Mouse (Mus musculus): ENCODE data around the gene Ssbp2. TPM values are rescaled to one million over a fixed set of nuclear protein-coding genes. Genes with fewer than 3 reads are reported as not detected.

The Ssbp2 gene
- polyA plus RNA-seq, 1 experiment from 2014 or later, result 77.7 TPM

DNA sequence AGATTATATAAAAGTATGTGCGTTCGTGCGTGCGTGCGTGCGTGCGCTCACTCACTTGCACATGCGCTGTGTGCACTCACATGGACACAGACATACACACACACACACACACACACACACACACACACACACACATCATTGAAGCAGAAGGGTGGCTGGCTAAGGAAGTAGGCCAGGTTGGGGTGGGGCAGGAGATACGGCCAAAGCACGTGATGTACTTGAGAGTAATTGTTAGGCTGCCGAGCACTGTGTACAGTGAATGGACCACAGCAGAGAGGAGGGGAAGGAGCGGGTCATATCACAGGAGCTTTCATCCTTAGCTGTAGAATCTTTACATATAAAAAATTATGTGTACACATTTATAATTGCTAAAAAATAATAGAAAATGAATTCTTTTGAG lies 66.0 kb downstream of the Ssbp2 start:
- Histone ChIP-seq H3K36me3 (ENCODE audit: insufficient read depth, low read length) (no peaks in the 10 kb centered on the region), H3K9me3 (replicated peaks; ENCODE audit: low read length) (no peaks in the 10 kb centered on the region), H3K4me1 (replicated peaks; ENCODE audit: insufficient read depth, low read length) (no peaks in the 10 kb centered on the region), H3K27ac (no peak overlapping the region), H3K27me3 (ENCODE audit: insufficient read depth, low read length) (no peaks in the 10 kb centered on the region), H3K4me3 (replicated peaks; ENCODE audit: low read depth, low read length) (no peak overlapping the region), H3K4me2 (ENCODE audit: low read length) (no peak overlapping the region), H3K9ac (ENCODE audit: low read depth, low read length) (no peak overlapping the region)
- TF ChIP-seq CTCF (IDR thresholded peaks at IDR 0.05; ENCODE audit: low read depth), result no peak
- 95% methylated on average over 12 of the region's 12 CpGs for WGBS
- no peak for ATAC-seq (replicated peaks; ENCODE audit: low FRiP score, low read depth)
- DNase-seq (ENCODE audit: low spot score), result no peak

DNA sequence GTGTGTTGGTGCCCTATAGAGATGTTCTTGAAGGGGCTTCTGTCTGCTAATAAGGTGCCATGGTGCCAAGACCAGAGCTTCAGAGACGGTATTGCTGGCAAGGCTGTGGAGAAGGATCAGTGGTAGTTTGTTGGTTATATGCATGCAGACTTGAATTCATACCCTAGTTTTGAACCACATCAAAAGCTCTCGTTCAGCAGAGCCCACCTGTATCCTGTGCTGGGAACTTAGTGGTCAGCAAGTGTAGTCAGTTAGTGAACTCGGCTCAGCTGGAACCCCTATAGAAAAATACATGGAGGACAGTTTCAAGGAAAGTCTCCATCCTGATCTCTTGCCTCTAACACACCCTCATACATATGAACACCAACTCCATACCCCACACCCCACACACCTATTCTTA lies 69.7 kb downstream of the Ssbp2 start:
- H3K27me3 ChIP-seq (ENCODE audit: insufficient read depth, low read length), result no peaks in the 10 kb centered on the region
- ATAC-seq (replicated peaks; ENCODE audit: low FRiP score, low read depth) (no peak), DNase-seq (ENCODE audit: low spot score) (no peak)
- no peak overlapping the region for H3K4me3 ChIP-seq (replicated peaks; ENCODE audit: low read depth, low read length)
- 94% methylated on average over 3 of the region's 3 CpGs for WGBS
- no peak overlapping the region for H3K27ac ChIP-seq
- no peaks in the 10 kb centered on the region for H3K9me3 ChIP-seq (replicated peaks; ENCODE audit: low read length)
- no peak overlapping the region for H3K4me2 ChIP-seq (ENCODE audit: low read length)
- TF ChIP-seq CTCF (IDR thresholded peaks at IDR 0.05; ENCODE audit: low read depth), result no peak
- no peaks in the 10 kb centered on the region for H3K4me1 ChIP-seq (replicated peaks; ENCODE audit: insufficient read depth, low read length)
- 0 out of 2 replicates have a peak, but pooled peaks cover 6% of the 10 kb centered on the region for H3K36me3 ChIP-seq (ENCODE audit: insufficient read depth, low read length)
- H3K9ac ChIP-seq (ENCODE audit: low read depth, low read length), result no peak overlapping the region

GRCm38 (mm10) chr13:91536711-91537110 lies 76.6 kb downstream of the Ssbp2 start:
- no peak for DNase-seq (ENCODE audit: low spot score)
- Histone ChIP-seq H3K9me3 (replicated peaks; ENCODE audit: low read length) (no peaks in the 10 kb centered on the region), H3K27ac (no peak overlapping the region), H3K4me1 (replicated peaks; ENCODE audit: insufficient read depth, low read length) (no peaks in the 10 kb centered on the region), H3K4me3 (replicated peaks; ENCODE audit: low read depth, low read length) (no peak overlapping the region), H3K4me2 (ENCODE audit: low read length) (no peak overlapping the region), H3K36me3 (ENCODE audit: insufficient read depth, low read length) (0 out of 2 replicates have a peak, but pooled peaks cover 9% of the 10 kb centered on the region), H3K9ac (ENCODE audit: low read depth, low read length) (no peak overlapping the region), H3K27me3 (ENCODE audit: insufficient read depth, low read length) (no peaks in the 10 kb centered on the region)
- ATAC-seq (replicated peaks; ENCODE audit: low FRiP score, low read depth), result no peak
- no peak for TF ChIP-seq CTCF (IDR thresholded peaks at IDR 0.05; ENCODE audit: low read depth)
- WGBS, result 78% methylated on average over 3 of the region's 3 CpGs

- Histone ChIP-seq H3K36me3 (ENCODE audit: insufficient read depth, low read length) (0 out of 2 replicates have a peak, but pooled peaks cover 3% of the 10 kb centered on the region), H3K4me1 (replicated peaks; ENCODE audit: insufficient read depth, low read length) (no peaks in the 10 kb centered on the region), H3K4me3 (replicated peaks; ENCODE audit: low read depth, low read length) (no peak overlapping the region), H3K27me3 (ENCODE audit: insufficient read depth, low read length) (no peaks in the 10 kb centered on the region), H3K27ac (no peak overlapping the region), H3K4me2 (ENCODE audit: low read length) (no peak overlapping the region), H3K9me3 (replicated peaks; ENCODE audit: low read length) (no peaks in the 10 kb centered on the region), H3K9ac (ENCODE audit: low read depth, low read length) (no peak overlapping the region)
- ATAC-seq (replicated peaks; ENCODE audit: low FRiP score, low read depth) (no peak), DNase-seq (ENCODE audit: low spot score) (no peak)
- no peak for TF ChIP-seq CTCF (IDR thresholded peaks at IDR 0.05; ENCODE audit: low read depth)
- 90% methylated on average over 2 of the region's 2 CpGs for WGBS
Observed at GRCm38 (mm10) chr13:91540145-91541068, 80.3 kb downstream of the Ssbp2 start.

GRCm38 (mm10) chr13:91541069-91541429 lies 81.0 kb downstream of the Ssbp2 start:
- 92% methylated on average over 6 of the region's 6 CpGs for WGBS
- no peak for ATAC-seq (replicated peaks; ENCODE audit: low FRiP score, low read depth)

GRCm38 (mm10) chr13:91543555-91543954 lies 83.5 kb downstream of the Ssbp2 start:
- Histone ChIP-seq H3K36me3 (ENCODE audit: insufficient read depth, low read length) (0 out of 2 replicates have a peak, but pooled peaks cover 3% of the 10 kb centered on the region), H3K4me3 (replicated peaks; ENCODE audit: low read depth, low read length) (no peak overlapping the region), H3K27ac (no peak overlapping the region), H3K27me3 (ENCODE audit: insufficient read depth, low read length) (no peaks in the 10 kb centered on the region), H3K9me3 (replicated peaks; ENCODE audit: low read length) (no peaks in the 10 kb centered on the region), H3K4me1 (replicated peaks; ENCODE audit: insufficient read depth, low read length) (no peaks in the 10 kb centered on the region), H3K9ac (ENCODE audit: low read depth, low read length) (no peak overlapping the region), H3K4me2 (ENCODE audit: low read length) (no peak overlapping the region)
- DNase-seq (ENCODE audit: low spot score), result no peak
- 88% methylated on average over 5 of the region's 5 CpGs for WGBS
- ATAC-seq (replicated peaks; ENCODE audit: low FRiP score, low read depth), result no peak
- TF ChIP-seq CTCF (IDR thresholded peaks at IDR 0.05; ENCODE audit: low read depth), result no peak

More at GRCm38 (mm10) chr13:91541069-91541429, 81.0 kb downstream of the Ssbp2 start:
- Histone ChIP-seq H3K27ac (no peak overlapping the region), H3K9ac (ENCODE audit: low read depth, low read length) (no peak overlapping the region), H3K4me1 (replicated peaks; ENCODE audit: insufficient read depth, low read length) (no peaks in the 10 kb centered on the region), H3K4me2 (ENCODE audit: low read length) (no peak overlapping the region), H3K27me3 (ENCODE audit: insufficient read depth, low read length) (no peaks in the 10 kb centered on the region), H3K4me3 (replicated peaks; ENCODE audit: low read depth, low read length) (no peak overlapping the region), H3K36me3 (ENCODE audit: insufficient read depth, low read length) (0 out of 2 replicates have a peak, but pooled peaks cover 3% of the 10 kb centered on the region), H3K9me3 (replicated peaks; ENCODE audit: low read length) (no peaks in the 10 kb centered on the region)
- no peak for TF ChIP-seq CTCF (IDR thresholded peaks at IDR 0.05; ENCODE audit: low read depth)
- DNase-seq (ENCODE audit: low spot score), result no peak

Data from kidney, postnatal 0 days (tissue).